Mouse (Mus musculus): ENCODE results near the gene Cdc42bpg.
A peak's percentile ranks its signal among the peaks of the same experiment; 100 is the strongest.

The Cdc42bpg gene

GRCm38 (mm10) chr19:6306137-6306551 lies at the start of gene Cdc42bpg:
Gene Cdc42bpg (plus strand): TSS chr19:6306456.
- DNase-seq = peak; percentile 94

- DNase-seq = peak; percentile 38
Observed at GRCm38 (mm10) chr19:6260428-6260827, 45.8 kb upstream of the Cdc42bpg start.

GRCm38 (mm10) chr19:6260946-6261345 lies 45.3 kb upstream of the Cdc42bpg start:
- no peak for DNase-seq

- no peak for DNase-seq
Observed at GRCm38 (mm10) chr19:6261379-6261778, 44.9 kb upstream of the Cdc42bpg start.

GRCm38 (mm10) chr19:6262222-6262621 lies 44.0 kb upstream of the Cdc42bpg start:
- DNase-seq = peak; percentile 78

GRCm38 (mm10) chr19:6262839-6263433 lies 43.3 kb upstream of the Cdc42bpg start:
- DNase-seq = peak; percentile 52

GRCm38 (mm10) chr19:6264200-6264599 lies 42.1 kb upstream of the Cdc42bpg start:
- DNase-seq = no peak

GRCm38 (mm10) chr19:6264945-6265344 lies 41.3 kb upstream of the Cdc42bpg start:
- no peak for DNase-seq

- DNase-seq = no peak
Observed at GRCm38 (mm10) chr19:6265727-6266182, 40.5 kb upstream of the Cdc42bpg start.

- no peak for DNase-seq
Observed at GRCm38 (mm10) chr19:6267306-6268169, 38.7 kb upstream of the Cdc42bpg start.

- DNase-seq = peak; percentile 89
Observed at GRCm38 (mm10) chr19:6268170-6268528, 38.1 kb upstream of the Cdc42bpg start.

GRCm38 (mm10) chr19:6268670-6269132 lies 37.6 kb upstream of the Cdc42bpg start:
- DNase-seq = no peak

- no peak for DNase-seq
Observed at GRCm38 (mm10) chr19:6269798-6270475, 36.3 kb upstream of the Cdc42bpg start.

- DNase-seq = no peak
Observed at GRCm38 (mm10) chr19:6270661-6271060, 35.6 kb upstream of the Cdc42bpg start.

- no peak for DNase-seq
Observed at GRCm38 (mm10) chr19:6271206-6271605, 35.0 kb upstream of the Cdc42bpg start.

GRCm38 (mm10) chr19:6272053-6272452 lies 34.2 kb upstream of the Cdc42bpg start:
- DNase-seq = no peak

- DNase-seq = no peak
Observed at GRCm38 (mm10) chr19:6272738-6273137, 33.5 kb upstream of the Cdc42bpg start.

GRCm38 (mm10) chr19:6273592-6273991 lies 32.7 kb upstream of the Cdc42bpg start:
- DNase-seq = no peak

- DNase-seq = no peak
Observed at GRCm38 (mm10) chr19:6273998-6274608, 32.2 kb upstream of the Cdc42bpg start.

GRCm38 (mm10) chr19:6275740-6276389 lies 30.4 kb upstream of the Cdc42bpg start:
- DNase-seq = no peak

GRCm38 (mm10) chr19:6276426-6277421 lies 29.5 kb upstream of the Cdc42bpg start, which contains the start of gene Ehd1:
Gene Ehd1 (plus strand): TSS chr19:6276725.
- peak; percentile 98 for DNase-seq

Data from liver (tissue).